Mouse (Mus musculus) cortical plate, adult 2 months (tissue): ENCODE measurements at regions not wholly inside any gene's neighbourhood (a gene's known extent, or its start where the extent isn't known, plus 50 kb on each side); places are given as distances from the start of the nearest gene placed in this dataset.

Experiments used
- CTCF ChIP-seq: fragments of 200-500 bp; IDR thresholded peaks from 2 replicates; pipeline ENCODE4 v1.5.1; 2011; ENCODE audit warnings: mild to moderate bottlenecking, control low read depth, low read length; ENCODE audit not compliant: insufficient read depth; ENCODE audit errors: extremely low read depth
- POLR2A ChIP-seq: fragments of 200-500 bp; IDR thresholded peaks from 2 replicates; pipeline ENCODE4 v1.6.1; 2011; ENCODE audit warnings: mild to moderate bottlenecking, low read length, control low read depth; ENCODE audit not compliant: insufficient read depth; ENCODE audit errors: extremely low read depth

- TF ChIP-seq CTCF (no peak), POLR2A (no peak)
Measured at GRCm38 (mm10) chr10:84296168-84296567, 144.2 kb downstream of the Nuak1 start.
